Mouse (Mus musculus) E14TG2a.4 (cell line): ENCODE data around the gene Gm9970.
A peak's percentile ranks its signal among the peaks of the same experiment; 100 is the strongest.

Experiments used
- H3K27me3 ChIP-seq: 2 replicates; pipeline ENCODE4 v1.6.1; 2014; ENCODE audit warnings: low read length, control low read depth; ENCODE audit not compliant: insufficient read depth
- H3K36me3 ChIP-seq: 2 replicates; pipeline ENCODE4 v1.6.1; 2014; ENCODE audit warnings: low read length, control low read depth; ENCODE audit not compliant: insufficient read depth
- H3K4me1 ChIP-seq: replicated peaks from 2 replicates; pipeline ENCODE4 v1.6.1; 2014; ENCODE audit warnings: low read depth, low read length, control low read depth
- H3K4me3 ChIP-seq: replicated peaks from 2 replicates; pipeline ENCODE4 v1.5.1; 2014; ENCODE audit warnings: mild to moderate bottlenecking, low read length
- H3K9me3 ChIP-seq: 2 replicates; pipeline ENCODE4 v1.6.1; 2014; ENCODE audit warnings: low read length, control low read depth
- CTCF ChIP-seq: conservative IDR thresholded peaks from 2 replicates; pipeline ENCODE4 v1.5.1; 2014; ENCODE audit warnings: low read length
- NANOG ChIP-seq: IDR thresholded peaks from 2 replicates; pipeline ENCODE4 v1.6.1; 2014; ENCODE audit warnings: borderline replicate concordance, low read length, mixed read lengths
- POU5F1 ChIP-seq: IDR thresholded peaks from 2 replicates; pipeline ENCODE4 v1.6.1; 2014; ENCODE audit warnings: low read length, borderline replicate concordance

The Gm9970 gene

GRCm38 (mm10) chr5:31197072-31197471 lies 44.0 kb downstream of the Gm9970 start:
- H3K36me3 ChIP-seq = peaks cover 68% of the 10 kb centered on the region
- no peaks in the 10 kb centered on the region for H3K27me3 ChIP-seq
- TF ChIP-seq CTCF (no peak), NANOG (no peak), POU5F1 (no peak)
- H3K4me3 ChIP-seq = peak overlapping the region; percentile 13; the same call in 1 of the 2 replicates
- H3K9me3 ChIP-seq = no peaks in the 10 kb centered on the region
- peaks cover 82% of the 10 kb centered on the region for H3K4me1 ChIP-seq

DNA sequence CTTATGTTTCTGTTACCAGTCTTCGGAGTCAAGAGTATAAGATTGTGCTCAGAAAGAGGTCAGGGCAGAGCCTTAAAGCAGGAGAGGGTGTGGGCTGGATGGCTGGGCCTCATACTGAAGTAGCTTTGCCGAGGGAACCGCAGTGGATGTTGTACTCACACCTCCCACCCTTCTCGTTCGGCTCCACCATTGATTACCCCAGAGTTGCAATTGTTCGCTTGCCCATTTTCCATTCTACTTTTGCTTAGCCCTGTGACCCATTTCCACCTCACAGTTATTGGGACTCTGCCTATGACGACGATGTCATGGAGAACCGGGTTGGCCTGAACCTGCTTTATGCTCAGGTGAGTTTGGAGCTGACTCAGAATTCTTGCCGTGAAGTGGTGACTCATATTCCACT lies 44.8 kb downstream of the Gm9970 start:
- Histone ChIP-seq H3K27me3 (no peaks in the 10 kb centered on the region), H3K9me3 (no peaks in the 10 kb centered on the region), H3K4me3 (no peak overlapping the region), H3K36me3 (peaks cover 72% of the 10 kb centered on the region), H3K4me1 (peaks cover 88% of the 10 kb centered on the region)
- TF ChIP-seq NANOG (no peak), POU5F1 (no peak), CTCF (no peak)

- peaks cover 88% of the 10 kb centered on the region for H3K4me1 ChIP-seq
- no peak for TF ChIP-seq NANOG
- TF ChIP-seq POU5F1 = no peak
- TF ChIP-seq CTCF = no peak
- H3K36me3 ChIP-seq = peaks cover 74% of the 10 kb centered on the region
- no peaks in the 10 kb centered on the region for H3K27me3 ChIP-seq
- H3K9me3 ChIP-seq = no peaks in the 10 kb centered on the region
- peak overlapping the region; percentile 99; the same call in 1 of the 2 replicates for H3K4me3 ChIP-seq
These were observed 45.4 kb downstream of the Gm9970 start for GRCm38 (mm10) chr5:31195671-31196070.

GRCm38 (mm10) chr5:31194486-31195485 lies 46.2 kb downstream of the Gm9970 start:
- Histone ChIP-seq H3K36me3 (peaks cover 74% of the 10 kb centered on the region), H3K9me3 (no peaks in the 10 kb centered on the region), H3K4me1 (peaks cover 88% of the 10 kb centered on the region), H3K4me3 (peak overlapping the region; percentile 99), H3K27me3 (no peaks in the 10 kb centered on the region)
- TF ChIP-seq POU5F1 (no peak), CTCF (no peak), NANOG (no peak)

- H3K27me3 ChIP-seq = no peaks in the 10 kb centered on the region
- H3K36me3 ChIP-seq = peaks cover 73% of the 10 kb centered on the region
- TF ChIP-seq CTCF (no peak), POU5F1 (no peak)
- no peaks in the 10 kb centered on the region for H3K9me3 ChIP-seq
- H3K4me3 ChIP-seq = peak overlapping the region; percentile 99
- H3K4me1 ChIP-seq = peaks cover 79% of the 10 kb centered on the region
These were observed 47.3 kb downstream of the Gm9970 start for GRCm38 (mm10) chr5:31193631-31194281.

- H3K36me3 ChIP-seq = peaks cover 73% of the 10 kb centered on the region
- peaks cover 77% of the 10 kb centered on the region for H3K4me1 ChIP-seq
- TF ChIP-seq POU5F1 (no peak), NANOG (no peak), CTCF (no peak)
- H3K27me3 ChIP-seq = no peaks in the 10 kb centered on the region
- H3K4me3 ChIP-seq = peak within 1 kb of the TSS; percentile 99
- no peaks in the 10 kb centered on the region for H3K9me3 ChIP-seq
These were observed 47.9 kb downstream of the Gm9970 start, which contains the start of the genes Snx17 and Eif2b4 for GRCm38 (mm10) chr5:31192939-31193630. Gene Snx17 (plus strand): TSS chr5:31193227. Gene Eif2b4 (minus strand): TSS chr5:31193430.

DNA sequence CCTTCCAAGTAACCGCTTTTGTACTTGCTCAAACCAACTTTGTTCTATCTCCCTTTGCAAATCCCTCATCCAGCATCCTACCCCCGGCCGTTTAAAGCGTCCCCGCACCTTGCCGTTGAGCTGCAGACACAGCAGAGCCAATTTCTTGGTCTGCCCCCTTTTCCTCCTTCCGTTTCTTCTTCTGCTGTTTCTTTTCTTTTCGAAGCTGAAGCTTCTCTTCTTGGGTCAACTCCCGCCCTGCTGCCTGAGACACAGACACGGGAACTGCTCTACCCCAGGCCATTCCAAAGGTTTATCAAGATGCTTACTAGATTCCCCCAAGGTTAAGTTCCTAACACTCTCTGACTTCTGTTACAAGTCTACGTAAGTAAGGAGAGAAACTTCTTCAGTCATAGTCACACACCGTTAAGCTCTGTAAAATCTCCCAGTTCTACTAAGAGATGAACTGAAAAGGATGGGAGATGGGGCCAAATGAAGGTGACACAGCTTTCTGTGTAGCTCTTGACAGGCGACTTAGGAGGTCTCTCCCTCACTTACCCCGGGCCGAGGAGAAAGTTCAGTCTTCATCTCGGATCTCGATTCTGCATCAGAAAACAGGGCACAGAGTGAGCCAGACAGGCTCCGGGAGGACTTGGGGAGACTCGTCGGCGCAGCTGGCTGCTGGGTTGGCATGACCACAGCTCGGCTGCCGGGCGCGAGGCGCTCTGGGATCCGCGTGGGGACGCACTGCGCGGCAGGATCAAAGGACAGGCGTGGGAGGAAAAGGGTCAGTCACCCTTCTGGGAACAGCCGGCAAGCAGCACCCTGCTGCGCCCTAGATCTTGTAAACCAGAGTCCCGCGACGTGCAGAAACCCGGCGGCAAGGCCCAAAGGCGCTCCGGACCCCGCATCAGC lies 48.7 kb downstream of the Gm9970 start:
- Histone ChIP-seq H3K36me3 (peaks cover 73% of the 10 kb centered on the region), H3K4me1 (peaks cover 69% of the 10 kb centered on the region), H3K27me3 (no peaks in the 10 kb centered on the region), H3K4me3 (peak overlapping the region; percentile 99), H3K9me3 (no peaks in the 10 kb centered on the region)
- no peak for TF ChIP-seq NANOG
- TF ChIP-seq POU5F1 = no peak
- TF ChIP-seq CTCF = no peak
